Comparison of ENCODE assay signal across 18 mouse cellular contexts in genomic region chr2:104307102-104307501, GRCm38 (mm10).
"Had no signal": no experiment of that assay in that cellular context is flagged by ENCODE, and none has a peak within 500 bp of the region (broad histone marks: within the 10 kb centered on the region; RNA-seq: fewer than 3 reads in every experiment).

No protein-coding gene starts in this region.

- H3K9me3 ChIP-seq: kidney, embryonic 15.5 days; limb, embryonic 12.5 days; liver, embryonic 12.5 days; liver, embryonic 15.5 days; midbrain, embryonic 12.5 days; midbrain, embryonic 15.5 days; neural tube, embryonic 12.5 days had no signal

- H3K4me2 ChIP-seq: kidney, embryonic 15.5 days; limb, embryonic 12.5 days; liver, embryonic 12.5 days; liver, embryonic 15.5 days; midbrain, embryonic 12.5 days; midbrain, embryonic 15.5 days; neural tube, embryonic 12.5 days had no signal

- DNase-seq: kidney, adult 11 months; kidney, adult 8-10 months; kidney, postnatal 10 days; kidney, postnatal 36 days; layer of hippocampus, postnatal 36 days; liver; lung, adult 18-20 months; lung, postnatal 4 days; thymus, postnatal 25 days had no signal

- H3K36me3 ChIP-seq: kidney, embryonic 15.5 days; limb, embryonic 12.5 days; liver, embryonic 12.5 days; liver, embryonic 15.5 days; midbrain, embryonic 12.5 days; midbrain, embryonic 15.5 days; neural tube, embryonic 12.5 days had no signal

- ATAC-seq: inflammation-experienced regulatory T-cells, adult 6 months; liver, embryonic 12.5 days; midbrain, embryonic 15.5 days had no signal

- H3K27ac ChIP-seq: kidney, embryonic 15.5 days; left cerebral cortex, adult 2 months; limb, embryonic 12.5 days; liver, embryonic 12.5 days; liver, embryonic 15.5 days; midbrain, embryonic 12.5 days; midbrain, embryonic 15.5 days; neural tube, embryonic 12.5 days had no signal

- H3K27me3 ChIP-seq: kidney, embryonic 15.5 days; limb, embryonic 12.5 days; liver, embryonic 12.5 days; liver, embryonic 15.5 days; midbrain, embryonic 12.5 days; midbrain, embryonic 15.5 days; neural tube, embryonic 12.5 days had no signal

- H3K4me3 ChIP-seq: kidney, embryonic 15.5 days; left cerebral cortex, adult 2 months; limb, embryonic 12.5 days; liver, embryonic 12.5 days; liver, embryonic 15.5 days; midbrain, embryonic 12.5 days; midbrain, embryonic 15.5 days; neural tube, embryonic 12.5 days had no signal

- H3K4me1 ChIP-seq: kidney, embryonic 15.5 days; limb, embryonic 12.5 days; liver, embryonic 12.5 days; liver, embryonic 15.5 days; midbrain, embryonic 12.5 days; midbrain, embryonic 15.5 days; neural tube, embryonic 12.5 days had no signal

- H3K9ac ChIP-seq: kidney, embryonic 15.5 days; limb, embryonic 12.5 days; liver, embryonic 12.5 days; liver, embryonic 15.5 days; midbrain, embryonic 12.5 days; midbrain, embryonic 15.5 days; neural tube, embryonic 12.5 days had no signal
